Mouse (Mus musculus) thymus, postnatal 0 days (tissue): ENCODE data around the gene Rrp1. TPM values are rescaled to one million over a fixed set of nuclear protein-coding genes. Genes with fewer than 3 reads are reported as not detected.

Experiments
- DNase-seq: peaks from one replicate; pipeline ENCODE4 v3.0.0-alpha.2; 2015; ENCODE audit warnings: low spot score
- microRNA-seq: library from miRNA; unstranded; fragments of <30 nt; microRNA quantifications from one replicate; pipeline ENCODE4, GENCODE M21; 2016; ENCODE audit warnings: borderline number of aligned reads
- polyA plus RNA-seq: library from polyadenylated mRNA; unstranded; fragments of >200 nt; fragmentation: Nextera tagmentation; extraction: Ambion mirVana; gene quantifications from 2 replicates; pipeline ENCODE4 v1.2.1, GENCODE M21; 2015

Rrp1 gene
- polyA plus RNA-seq, 1 experiment from 2014 or later, result 391 TPM

DNA sequence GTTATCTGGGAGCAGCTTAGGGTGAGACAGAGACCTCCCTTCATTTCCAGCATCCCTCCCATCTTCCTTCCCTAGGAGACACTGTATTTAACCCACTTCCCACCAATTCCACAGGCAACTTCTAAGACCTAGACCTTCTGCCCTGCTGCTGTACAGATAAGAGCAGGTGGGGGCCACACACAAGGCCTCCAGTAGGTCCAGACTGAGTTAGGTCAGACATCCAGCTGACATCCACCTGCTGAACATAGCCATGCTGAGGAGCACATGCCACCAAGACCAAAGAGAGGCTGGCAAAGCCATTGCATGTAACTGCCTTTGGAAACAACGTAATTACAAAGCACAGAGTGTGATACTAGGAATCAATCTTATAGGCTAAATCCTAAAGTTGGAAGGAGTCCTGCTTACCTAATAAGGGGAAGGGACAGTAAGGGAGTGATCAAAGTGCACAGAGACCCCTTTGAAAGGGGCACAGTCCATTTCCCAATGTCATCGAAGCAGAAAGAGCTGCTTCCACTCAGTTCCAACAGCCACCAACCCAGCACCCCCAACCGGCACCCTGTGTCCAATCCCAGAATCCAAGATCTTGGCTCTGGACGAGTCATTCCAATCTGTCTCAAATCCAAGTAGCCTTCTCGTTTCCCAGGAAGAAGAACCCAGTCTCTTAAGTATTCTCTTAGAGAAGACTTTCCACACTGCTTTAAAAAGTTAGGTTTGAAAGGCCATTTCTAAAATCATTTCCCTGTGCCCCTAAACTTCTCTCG is 61.9 kb downstream of the Rrp1 start:
- DNase-seq, result no peak

Small RNAs within 50 kb of the gene (microRNA-seq; reads per million reads assigned to microRNA genes)
- gene Mir6410, result not detected
- gene Mir6907, result 2.1 reads per million
- 1.2 reads per million for gene Mir6908

Other genes with a start within 250 kb of the Rrp1 start
- gene D10Jhu81e, start 243.3 kb downstream of the Rrp1 start, polyA plus RNA-seq, result 28.9 and 31.2 TPM in 2 replicates
- gene Pwp2, start 227.9 kb downstream of the Rrp1 start, polyA plus RNA-seq, result 18.1 and 18.7 TPM in 2 replicates
- 20.0 and 26.3 TPM in 2 replicates for gene Trappc10, start 168.4 kb downstream of the Rrp1 start, polyA plus RNA-seq
- 139 and 152 TPM in 2 replicates for gene Agpat3, start 60.6 kb downstream of the Rrp1 start, polyA plus RNA-seq
- gene Cstb, start 12.6 kb upstream of the Rrp1 start, polyA plus RNA-seq, result 1,727 and 1,921 TPM in 2 replicates
- 16.4 and 17.9 TPM in 2 replicates for gene Pdxk, start 51.9 kb upstream of the Rrp1 start, polyA plus RNA-seq
- gene Olfr1358, start 104.4 kb upstream of the Rrp1 start, polyA plus RNA-seq, result not detected in 2 replicates
- 300 and 352 TPM in 2 replicates for gene Ilvbl, start 161.3 kb upstream of the Rrp1 start, polyA plus RNA-seq
- gene Syde1, start 178.9 kb upstream of the Rrp1 start, polyA plus RNA-seq, result 3.5 TPM in 2 replicates
- gene Olfr1357, start 205.0 kb upstream of the Rrp1 start, polyA plus RNA-seq, result 0.05 and 0.18 TPM in 2 replicates